Mouse (Mus musculus): Measurements from ENCODE around the gene Gm10722. TPM values are rescaled to one million over a fixed set of nuclear protein-coding genes. Genes with fewer than 3 reads are reported as not detected.
"Not testable (repeated sequence)": the region's sequence is repeated elsewhere in the genome, so short reads cannot be mapped to it uniquely, and the experiment has no call there.

The Gm10722 gene
- polyA plus RNA-seq, 1 experiment from 2014 or later = not detected

GRCm38 (mm10) chr9:3012733-3013279, 12.1 kb downstream of the Gm10722 start, which contains the start of gene Gm10721:
Gm10721 (plus strand) TSS chr9:3013140.
- not testable (repeated sequence) for H3K9ac ChIP-seq (replicated peaks); H3K4me2 ChIP-seq (ENCODE audit: low read depth, low read length); H3K27ac ChIP-seq (ENCODE audit: low read depth); H3K4me1 ChIP-seq (ENCODE audit: insufficient read depth); H3K27me3 ChIP-seq (ENCODE audit: insufficient read depth, low read length); DNase-seq; H3K9me3 ChIP-seq (ENCODE audit: low read length); H3K36me3 ChIP-seq (replicated peaks; ENCODE audit: insufficient read depth, low read length); H3K4me3 ChIP-seq (ENCODE audit: low read depth, low read length)
- ATAC-seq = peak; percentile 41
- no CpG with 5 or more reads among the region's 11 CpGs for WGBS (ENCODE audit: insufficient replicate concordance)

GRCm38 (mm10) chr9:3015354-3015753, 14.6 kb downstream of the Gm10722 start, which contains the start of gene Gm10720:
Gm10720 (plus strand) TSS chr9:3015654.
- H3K4me1 ChIP-seq (ENCODE audit: insufficient read depth); H3K4me3 ChIP-seq (ENCODE audit: low read depth, low read length); H3K27ac ChIP-seq (ENCODE audit: low read depth); DNase-seq; H3K9me3 ChIP-seq (ENCODE audit: low read length); H3K36me3 ChIP-seq (replicated peaks; ENCODE audit: insufficient read depth, low read length); ATAC-seq; H3K4me2 ChIP-seq (ENCODE audit: low read depth, low read length); H3K9ac ChIP-seq (replicated peaks); H3K27me3 ChIP-seq (ENCODE audit: insufficient read depth, low read length): not testable (repeated sequence)
- WGBS (ENCODE audit: insufficient replicate concordance) = 57% methylated on average over 4 of the region's 9 CpGs

- not testable (repeated sequence) for DNase-seq; H3K9ac ChIP-seq (replicated peaks); H3K4me2 ChIP-seq (ENCODE audit: low read depth, low read length); ATAC-seq; H3K27me3 ChIP-seq (ENCODE audit: insufficient read depth, low read length); H3K4me3 ChIP-seq (ENCODE audit: low read depth, low read length); H3K27ac ChIP-seq (ENCODE audit: low read depth); H3K9me3 ChIP-seq (ENCODE audit: low read length); H3K4me1 ChIP-seq (ENCODE audit: insufficient read depth); H3K36me3 ChIP-seq (replicated peaks; ENCODE audit: insufficient read depth, low read length)
- 68% methylated on average over 4 of the region's 6 CpGs for WGBS (ENCODE audit: insufficient replicate concordance)
Measured at GRCm38 (mm10) chr9:3015896-3016295, 15.2 kb downstream of the Gm10722 start.

- not testable (repeated sequence) for H3K4me1 ChIP-seq (ENCODE audit: insufficient read depth); H3K4me2 ChIP-seq (ENCODE audit: low read depth, low read length); H3K36me3 ChIP-seq (replicated peaks; ENCODE audit: insufficient read depth, low read length); H3K27ac ChIP-seq (ENCODE audit: low read depth); DNase-seq; H3K9me3 ChIP-seq (ENCODE audit: low read length); H3K4me3 ChIP-seq (ENCODE audit: low read depth, low read length); H3K27me3 ChIP-seq (ENCODE audit: insufficient read depth, low read length); H3K9ac ChIP-seq (replicated peaks); ATAC-seq
- no CpG with 5 or more reads among the region's 9 CpGs for WGBS (ENCODE audit: insufficient replicate concordance)
Measured at GRCm38 (mm10) chr9:3017108-3017507, 16.4 kb downstream of the Gm10722 start, which contains the start of gene Gm10719. Gm10719 (plus strand) TSS chr9:3017408.

- not testable (repeated sequence) for H3K27ac ChIP-seq (ENCODE audit: low read depth); H3K9ac ChIP-seq (replicated peaks); H3K4me2 ChIP-seq (ENCODE audit: low read depth, low read length); ATAC-seq; H3K4me1 ChIP-seq (ENCODE audit: insufficient read depth); DNase-seq; H3K36me3 ChIP-seq (replicated peaks; ENCODE audit: insufficient read depth, low read length); H3K27me3 ChIP-seq (ENCODE audit: insufficient read depth, low read length); H3K4me3 ChIP-seq (ENCODE audit: low read depth, low read length); H3K9me3 ChIP-seq (ENCODE audit: low read length)
- 59% methylated on average over 8 of the region's 9 CpGs for WGBS (ENCODE audit: insufficient replicate concordance)
Measured at GRCm38 (mm10) chr9:3018944-3019343, 18.2 kb downstream of the Gm10722 start.

- not testable (repeated sequence) for H3K9ac ChIP-seq (replicated peaks); H3K9me3 ChIP-seq (ENCODE audit: low read length); H3K4me1 ChIP-seq (ENCODE audit: insufficient read depth); H3K4me3 ChIP-seq (ENCODE audit: low read depth, low read length); H3K27me3 ChIP-seq (ENCODE audit: insufficient read depth, low read length); H3K4me2 ChIP-seq (ENCODE audit: low read depth, low read length); H3K27ac ChIP-seq (ENCODE audit: low read depth); H3K36me3 ChIP-seq (replicated peaks; ENCODE audit: insufficient read depth, low read length); DNase-seq
- WGBS (ENCODE audit: insufficient replicate concordance) = 68% methylated on average over 11 of the region's 19 CpGs
- ATAC-seq = peak; percentile 53
Measured at GRCm38 (mm10) chr9:3019835-3020727, 19.4 kb downstream of the Gm10722 start.

GRCm38 (mm10) chr9:3022316-3023008, 21.7 kb downstream of the Gm10722 start:
- H3K27me3 ChIP-seq (ENCODE audit: insufficient read depth, low read length); H3K4me2 ChIP-seq (ENCODE audit: low read depth, low read length); H3K36me3 ChIP-seq (replicated peaks; ENCODE audit: insufficient read depth, low read length); H3K4me3 ChIP-seq (ENCODE audit: low read depth, low read length); ATAC-seq; H3K27ac ChIP-seq (ENCODE audit: low read depth); H3K4me1 ChIP-seq (ENCODE audit: insufficient read depth); H3K9me3 ChIP-seq (ENCODE audit: low read length); H3K9ac ChIP-seq (replicated peaks): not testable (repeated sequence)
- WGBS (ENCODE audit: insufficient replicate concordance) = 65% methylated on average over 9 of the region's 13 CpGs
- peak; percentile 10 for DNase-seq

- not testable (repeated sequence) for H3K4me1 ChIP-seq (ENCODE audit: insufficient read depth); H3K27ac ChIP-seq (ENCODE audit: low read depth); ATAC-seq; H3K36me3 ChIP-seq (replicated peaks; ENCODE audit: insufficient read depth, low read length); H3K9me3 ChIP-seq (ENCODE audit: low read length); H3K4me2 ChIP-seq (ENCODE audit: low read depth, low read length); H3K9ac ChIP-seq (replicated peaks); H3K27me3 ChIP-seq (ENCODE audit: insufficient read depth, low read length); H3K4me3 ChIP-seq (ENCODE audit: low read depth, low read length); DNase-seq
- WGBS (ENCODE audit: insufficient replicate concordance) = 67% methylated on average over 9 of the region's 13 CpGs
Measured at GRCm38 (mm10) chr9:3023312-3023984, 22.7 kb downstream of the Gm10722 start, which contains the start of gene Gm10718. Gm10718 (plus strand) TSS chr9:3023547.

All from liver, postnatal 0 days (tissue).